Mouse (Mus musculus): ENCODE data around the gene Ano6.
A peak's percentile ranks its signal among the peaks of the same experiment; 100 is the strongest.

- peak; percentile 38 for TF ChIP-seq CTCF (IDR thresholded peaks at IDR 0.05)
- no peak for TF ChIP-seq EP300 (IDR thresholded peaks at IDR 0.05)
Observed at GRCm38 (mm10) chr15:95827465-95827971, 36.9 kb downstream of the Ano6 start.
